Mouse (Mus musculus) telencephalon, adult 2 months (tissue): ENCODE measurements around the gene Zbtb20.

Experiments used
- DNase-seq: peaks from one replicate; pipeline ENCODE4 v3.0.0-alpha.2; 2011; ENCODE audit warnings: low read depth, low spot score

The Zbtb20 gene

DNA sequence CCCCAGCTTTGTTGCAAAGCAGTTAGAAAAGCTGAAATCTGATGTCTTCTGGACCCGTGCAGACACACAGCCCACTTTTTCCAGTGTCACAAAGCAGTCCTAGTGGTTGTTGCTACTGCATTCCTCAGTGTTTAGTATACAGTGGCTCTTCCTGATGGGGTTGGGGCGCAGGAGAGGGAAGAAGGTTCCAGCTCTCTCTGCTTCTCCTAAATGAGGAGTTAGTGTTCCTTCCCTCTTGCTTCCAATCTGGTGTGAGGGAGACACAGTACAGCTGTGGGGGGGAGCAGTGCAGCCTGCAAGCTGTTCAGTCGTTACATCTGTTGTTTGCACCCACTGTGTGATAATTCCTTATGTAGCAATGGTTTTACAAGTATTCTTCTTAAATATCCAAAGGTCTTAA is 415.7 kb downstream of the Zbtb20 start:
- DNase-seq = no peak

DNA sequence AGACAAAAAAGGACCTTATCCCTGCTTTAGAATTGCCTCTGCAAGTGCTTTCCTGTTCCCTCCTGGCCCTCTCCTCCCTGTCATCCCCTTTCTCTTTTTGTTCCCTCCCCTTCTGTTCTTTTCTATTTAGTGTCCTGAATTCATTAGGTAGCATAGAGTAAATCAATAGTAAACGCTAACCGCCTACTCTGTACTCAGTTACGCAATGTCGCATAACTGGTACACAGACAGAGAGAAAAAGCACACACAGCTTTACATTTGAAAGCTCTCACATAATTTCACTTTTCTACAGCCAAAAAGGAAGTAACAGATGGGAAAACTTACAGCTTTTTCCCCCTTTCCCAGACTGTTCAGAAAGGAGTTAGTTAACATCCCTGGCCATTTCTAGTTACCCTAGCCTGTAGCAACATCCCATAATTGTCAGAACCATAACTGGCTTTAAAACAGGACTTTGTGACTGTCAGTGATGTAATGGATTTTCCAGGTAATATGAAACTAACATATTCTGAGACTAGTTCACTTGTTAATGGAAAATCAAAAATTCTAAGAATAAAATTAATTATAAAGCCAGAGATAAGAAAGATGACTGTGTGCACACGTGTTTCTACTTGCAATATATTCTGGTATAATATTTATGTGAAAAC is 422.4 kb downstream of the Zbtb20 start:
- no peak for DNase-seq

DNA sequence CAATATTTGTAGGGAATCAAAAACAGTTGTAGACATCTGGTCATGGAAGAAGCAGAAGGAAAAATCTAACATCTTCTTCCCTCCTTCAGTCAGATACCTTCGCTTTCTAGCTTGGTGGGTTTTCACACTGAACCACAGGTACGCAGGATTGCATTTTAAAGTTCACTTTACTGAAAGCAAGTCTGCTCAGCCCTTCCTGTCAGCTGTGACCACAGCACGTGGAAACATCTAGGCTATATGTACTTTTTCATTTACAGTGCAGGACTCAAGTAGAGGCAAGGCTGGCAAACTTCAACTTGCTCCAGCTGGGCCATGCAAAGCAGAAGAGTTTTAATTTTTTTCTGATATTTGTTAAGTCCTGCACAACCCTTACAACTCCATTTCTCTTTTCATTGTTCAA is 424.7 kb downstream of the Zbtb20 start:
- DNase-seq = no peak

DNA sequence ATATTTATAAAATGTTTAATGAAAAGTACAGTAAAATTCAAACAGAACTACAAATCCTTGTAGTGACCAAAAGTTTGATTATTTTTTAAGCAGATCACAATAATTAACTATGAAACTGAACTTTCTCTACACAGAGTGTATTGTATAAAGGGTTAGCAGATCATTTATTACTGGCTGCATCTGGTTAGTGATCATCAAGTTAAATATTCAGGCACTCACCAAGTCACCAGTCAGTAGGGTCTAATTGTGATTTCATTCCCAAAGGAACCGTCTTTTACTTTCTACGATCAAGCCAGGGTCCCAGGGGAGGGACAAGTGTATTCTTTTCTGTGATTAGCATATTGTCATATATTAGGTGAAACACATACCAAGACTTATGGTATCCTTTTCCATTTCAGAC is 426.5 kb downstream of the Zbtb20 start:
- DNase-seq = no peak

DNA sequence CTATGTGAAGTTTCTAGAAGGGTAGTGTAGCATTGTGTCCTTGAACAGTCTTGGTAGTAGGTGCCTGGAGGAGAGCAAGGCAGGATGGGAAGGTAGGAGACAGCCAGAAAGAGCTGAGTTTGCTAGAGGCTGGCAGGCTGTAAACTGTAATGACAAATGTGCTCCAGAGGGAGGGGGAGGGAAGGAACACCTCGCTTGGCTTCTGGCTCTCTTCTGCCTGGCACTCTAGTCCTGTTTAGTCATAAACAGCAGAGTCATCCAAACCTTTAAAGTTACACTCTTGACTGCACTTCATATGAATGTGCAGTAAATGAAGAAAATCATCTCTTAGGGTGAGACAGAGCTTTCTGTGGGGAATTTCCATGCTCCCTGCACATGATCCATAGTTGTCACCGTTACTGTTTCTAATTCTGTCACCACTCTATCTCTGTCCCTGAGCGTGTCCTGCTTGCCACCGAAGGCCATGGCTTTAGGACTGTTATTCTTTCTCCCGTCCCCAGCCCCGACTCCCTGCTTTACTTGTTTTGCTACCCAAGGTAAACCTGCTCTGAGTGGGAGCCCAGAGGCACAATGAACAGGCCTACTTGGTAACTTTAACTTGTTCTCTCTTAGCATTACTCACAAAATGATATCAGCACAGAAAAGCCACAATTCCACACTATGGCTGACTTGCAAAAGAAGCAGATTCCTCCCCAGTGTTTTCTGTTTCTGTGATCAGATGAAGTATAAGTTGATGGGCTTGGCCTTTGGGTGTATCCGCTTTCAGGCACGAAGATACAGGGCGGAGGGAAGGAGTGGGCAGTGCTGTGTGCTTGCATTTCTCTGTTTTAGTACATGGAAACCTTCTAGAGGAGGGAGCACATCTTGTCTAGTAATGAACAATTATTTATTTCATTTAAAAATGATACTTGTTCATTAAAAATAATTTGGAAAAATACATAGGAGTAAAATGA is 427.8 kb downstream of the Zbtb20 start:
- DNase-seq = peak; percentile 61

DNA sequence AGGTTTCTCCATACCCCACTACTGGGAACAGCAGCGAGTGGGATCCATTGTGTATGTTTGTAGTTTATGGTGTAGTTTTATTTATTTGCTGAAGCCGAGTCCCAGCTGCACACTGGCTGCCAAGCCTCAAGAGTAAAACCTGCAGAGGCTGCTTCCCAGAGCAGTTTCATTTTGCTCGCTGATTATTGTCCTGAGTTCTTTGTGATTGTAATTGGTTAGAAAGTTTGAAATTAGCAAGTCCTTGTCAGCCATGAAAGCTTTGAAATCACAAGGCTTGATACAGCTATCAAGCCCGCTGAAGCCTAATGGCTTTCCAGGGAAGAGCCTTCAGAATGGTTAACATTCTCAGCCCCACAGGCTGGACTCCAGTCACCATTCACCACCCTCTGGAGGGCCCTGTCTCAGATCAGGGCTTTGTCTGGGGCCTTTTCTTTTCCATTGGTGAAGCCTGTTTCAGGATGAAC is 434.3 kb downstream of the Zbtb20 start:
- no peak for DNase-seq

DNA sequence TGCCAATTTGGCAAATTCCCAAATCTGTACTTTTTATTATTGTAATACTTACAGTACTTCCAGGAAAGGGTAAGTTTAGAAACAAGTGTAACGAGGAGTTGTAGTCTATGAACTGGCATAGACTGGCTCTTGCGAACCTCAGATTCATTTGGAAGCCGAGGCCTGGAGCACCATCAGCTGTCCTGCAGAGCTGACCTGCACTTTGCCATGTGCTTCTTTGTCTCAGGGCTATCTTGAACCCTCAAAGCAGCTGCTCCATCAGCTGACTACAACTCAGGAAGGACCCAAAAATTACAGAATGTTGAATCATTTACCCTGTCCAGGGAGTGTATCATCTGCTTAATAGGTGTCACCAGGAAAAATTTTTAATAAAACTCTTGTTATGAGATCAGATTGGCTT is 448.3 kb downstream of the Zbtb20 start:
- no peak for DNase-seq

DNA sequence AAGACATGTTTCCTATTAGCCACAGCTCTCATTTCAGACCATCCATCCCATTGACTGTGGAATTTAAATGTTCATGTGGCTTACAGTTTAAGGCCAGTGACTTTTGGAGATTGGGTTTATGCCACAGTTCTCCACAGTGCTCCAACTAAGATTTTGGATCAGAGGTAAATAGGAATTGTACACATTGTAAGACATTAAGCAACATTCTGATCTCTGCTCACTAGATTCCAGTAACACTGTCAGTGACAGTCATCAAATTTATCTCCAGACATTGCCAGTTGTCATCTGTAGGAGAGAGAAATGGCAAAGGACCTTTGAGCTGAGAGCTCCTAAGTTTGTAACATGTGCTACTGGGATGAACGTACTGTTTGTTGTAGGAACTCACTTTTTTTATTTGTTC is 452.5 kb downstream of the Zbtb20 start:
- DNase-seq = no peak

DNA sequence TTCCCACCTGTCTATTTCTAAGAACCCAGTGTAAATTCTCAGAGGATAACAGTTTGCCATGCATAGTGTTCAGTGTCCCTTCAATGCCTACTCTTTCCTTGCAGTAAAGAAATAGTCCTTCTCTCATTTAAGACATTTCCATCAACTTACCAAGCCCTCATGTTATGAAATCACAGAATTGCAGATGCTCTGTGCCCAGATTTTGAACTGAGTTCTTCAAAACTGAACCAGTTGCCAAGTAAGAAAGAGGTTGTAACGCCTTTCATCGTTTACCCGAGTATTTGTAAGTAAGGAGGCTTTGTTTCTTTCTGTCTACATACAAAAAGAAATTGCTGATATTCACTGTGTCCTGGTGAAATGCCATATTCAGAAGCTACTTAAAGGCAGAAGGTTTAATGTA is 454.5 kb downstream of the Zbtb20 start:
- DNase-seq = no peak

DNA sequence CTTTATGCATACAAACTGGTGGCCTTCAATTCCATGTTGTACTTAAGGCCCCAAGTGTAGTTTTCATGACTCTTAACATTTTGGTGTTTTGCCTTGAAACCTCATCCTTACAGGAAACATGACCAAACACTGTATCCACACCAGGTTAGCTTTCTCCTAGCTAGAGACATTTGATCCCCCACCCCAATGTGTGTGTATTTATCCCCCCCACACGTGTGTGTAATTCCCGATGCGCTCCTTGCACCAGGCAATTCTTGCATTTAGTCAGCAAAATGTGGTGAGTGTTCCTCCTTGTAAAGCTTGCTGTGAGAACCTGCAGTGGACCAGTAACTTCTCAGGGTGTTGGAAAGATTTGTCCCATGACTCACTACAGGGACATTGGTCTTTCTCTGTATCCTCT is 455.8 kb downstream of the Zbtb20 start:
- DNase-seq = no peak

DNA sequence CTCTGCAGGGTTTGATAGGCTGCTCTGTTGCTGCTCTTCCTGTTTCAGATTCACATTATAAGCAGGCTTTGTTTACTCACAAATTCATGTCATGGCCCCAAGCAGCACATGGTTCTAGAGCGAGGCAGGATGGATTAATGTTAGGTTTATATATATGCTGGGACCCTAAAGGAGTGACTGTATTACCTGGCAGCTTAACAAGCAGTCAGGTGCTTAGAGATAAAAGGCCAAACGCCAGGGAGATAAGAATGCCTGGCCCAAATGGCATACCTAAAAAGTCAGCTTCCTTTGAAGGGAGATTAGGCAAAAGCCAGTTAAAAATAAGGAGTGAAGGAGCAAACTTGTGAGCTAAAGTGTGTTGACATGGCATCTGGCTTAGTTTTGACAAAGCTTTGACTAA is 457.1 kb downstream of the Zbtb20 start:
- DNase-seq = no peak

DNA sequence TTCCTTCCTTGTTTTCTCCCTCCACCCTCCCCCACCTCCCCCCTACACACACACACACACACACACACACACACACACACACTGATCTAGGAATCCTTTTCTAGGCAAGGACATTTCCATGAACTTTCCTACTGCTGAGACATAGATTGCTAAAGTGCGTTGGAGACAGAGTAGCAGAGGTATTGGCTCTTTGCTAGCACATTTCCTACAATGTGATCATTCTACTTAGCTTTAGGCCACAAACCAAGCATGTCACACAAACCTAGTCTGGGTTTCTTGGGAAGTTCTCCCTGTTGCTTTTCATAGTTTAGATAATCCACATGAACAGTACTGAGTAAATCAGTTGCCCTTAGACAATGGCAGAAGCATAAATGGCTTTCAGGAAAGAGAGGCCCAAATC is 457.6 kb downstream of the Zbtb20 start:
- no peak for DNase-seq

DNA sequence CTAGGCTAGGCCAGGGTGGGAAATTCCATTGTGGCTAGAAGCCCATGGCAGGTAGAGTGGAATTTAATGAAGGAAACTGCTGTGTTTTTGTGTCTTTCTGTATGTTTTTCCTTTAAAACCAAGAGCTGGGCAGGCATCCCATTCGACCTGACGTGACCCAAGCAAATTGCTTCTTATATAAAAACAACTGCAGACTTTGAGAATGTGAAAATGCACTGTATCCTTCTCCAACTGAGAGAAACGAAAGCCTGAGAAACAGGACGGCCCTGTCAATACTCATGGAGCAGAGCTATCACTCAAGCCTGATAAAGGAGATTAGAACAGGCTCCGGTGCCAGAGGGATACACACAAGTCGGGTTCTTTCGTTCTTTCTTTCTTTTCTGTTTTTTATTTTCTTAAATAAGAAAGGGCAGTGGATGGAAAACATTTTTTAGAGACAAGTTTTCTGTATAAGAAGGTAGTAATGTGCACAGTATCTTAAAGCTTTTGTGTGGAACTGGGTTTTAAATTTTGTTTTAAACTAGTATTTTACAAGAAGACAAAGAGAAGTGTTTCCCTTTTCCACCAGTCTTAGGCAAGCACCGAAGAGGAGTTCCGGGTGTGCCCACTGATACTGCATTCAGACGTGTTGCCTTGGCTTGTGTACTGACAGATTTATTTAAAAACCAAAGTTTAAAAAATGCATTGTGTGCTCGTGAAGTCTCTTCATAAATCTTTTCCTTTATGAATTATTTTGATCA is 458.9 kb downstream of the Zbtb20 start:
- DNase-seq = no peak

DNA sequence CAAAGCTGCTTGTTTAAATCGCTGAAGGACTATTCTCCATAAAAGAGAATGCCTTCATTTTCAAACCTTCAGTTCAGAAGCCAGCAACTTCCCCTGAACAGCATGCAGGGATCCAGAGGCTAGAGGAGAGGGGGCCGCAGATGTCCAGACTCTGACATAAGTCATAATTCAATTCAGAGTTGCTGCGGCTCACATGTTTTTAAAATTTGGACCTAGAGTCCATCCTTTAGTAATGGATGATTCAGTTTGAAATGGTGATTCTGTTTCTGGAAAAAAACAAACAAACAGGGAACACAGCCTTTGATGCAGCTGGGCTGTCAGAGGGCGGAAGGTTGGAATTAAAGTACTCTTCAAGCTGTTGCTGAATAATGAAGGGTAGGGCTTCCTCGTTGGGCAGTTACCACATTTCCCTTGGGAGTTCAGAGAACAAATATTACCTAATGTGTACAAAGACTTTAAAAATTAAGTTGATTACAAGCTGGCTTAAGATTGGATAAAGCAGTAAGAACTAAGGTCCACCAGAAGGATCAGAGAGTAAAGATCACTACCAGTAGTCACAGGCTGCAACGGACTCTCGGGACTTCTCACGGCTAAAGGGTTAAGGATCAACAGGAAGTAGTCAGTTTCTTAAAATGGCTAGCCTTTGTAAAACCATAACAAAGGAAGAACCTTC is 459.6 kb downstream of the Zbtb20 start:
- no peak for DNase-seq

DNA sequence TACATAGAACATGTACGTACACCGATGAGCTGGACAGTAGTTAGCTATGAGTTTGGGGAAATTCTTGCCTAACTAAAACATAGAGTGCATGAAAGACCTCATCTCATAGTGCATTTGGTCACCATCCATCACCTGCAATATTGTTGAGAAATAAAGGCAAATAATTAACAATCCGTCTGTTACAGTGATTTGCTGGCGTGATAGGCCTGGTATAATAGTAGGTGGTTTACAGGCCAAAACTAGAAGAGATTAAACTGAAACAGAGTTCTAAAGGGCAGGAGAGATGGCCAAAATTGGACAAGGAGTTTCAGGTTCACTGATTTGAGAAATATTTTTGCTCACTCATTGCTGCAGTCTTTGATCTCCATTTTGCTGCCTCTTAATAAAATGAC is 460.1 kb downstream of the Zbtb20 start:
- no peak for DNase-seq

DNA sequence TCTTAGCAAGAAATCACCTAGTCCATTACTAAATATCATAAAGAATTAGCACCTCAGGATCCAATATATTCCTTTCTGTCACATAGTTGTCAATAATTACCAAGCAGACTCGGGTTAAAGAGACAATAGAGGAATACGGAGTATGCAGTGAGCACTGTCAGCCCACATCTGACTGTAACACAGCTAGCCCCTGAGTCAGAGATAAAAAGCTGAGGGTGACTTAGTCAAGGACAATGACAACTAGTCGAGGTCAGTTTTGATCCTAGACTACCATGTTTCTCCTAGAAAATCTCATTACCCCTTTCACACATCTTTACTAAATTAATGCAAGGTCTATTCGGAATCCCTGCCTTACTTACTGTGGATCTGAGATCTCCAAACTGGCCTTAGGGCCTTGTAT is 465.0 kb downstream of the Zbtb20 start:
- no peak for DNase-seq

DNA sequence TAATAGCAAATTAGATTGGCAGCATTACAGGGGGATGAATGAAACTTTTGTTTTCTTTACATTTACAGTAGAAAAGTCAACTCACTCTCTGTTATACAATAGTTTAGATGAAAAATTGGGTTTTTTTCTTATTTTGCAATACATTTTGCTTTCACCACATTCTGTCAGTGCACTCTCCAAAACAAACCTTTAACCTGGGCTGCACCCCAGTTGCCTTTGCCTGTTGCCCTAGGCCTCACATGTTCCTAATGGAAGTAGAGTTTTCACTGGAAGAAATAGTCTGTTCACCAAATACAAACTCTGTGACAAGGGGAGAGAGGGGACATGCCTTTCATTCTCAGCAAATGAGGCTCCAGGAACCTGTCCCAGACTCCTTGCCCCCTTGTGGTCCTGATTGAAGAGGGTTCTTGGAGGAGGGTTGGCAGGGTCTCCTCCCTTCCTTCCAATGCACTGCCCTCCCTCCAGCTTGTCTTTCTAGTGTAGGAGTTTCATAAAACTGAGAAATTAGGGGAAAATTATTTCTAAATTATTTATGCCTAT is 466.3 kb downstream of the Zbtb20 start:
- DNase-seq = no peak

DNA sequence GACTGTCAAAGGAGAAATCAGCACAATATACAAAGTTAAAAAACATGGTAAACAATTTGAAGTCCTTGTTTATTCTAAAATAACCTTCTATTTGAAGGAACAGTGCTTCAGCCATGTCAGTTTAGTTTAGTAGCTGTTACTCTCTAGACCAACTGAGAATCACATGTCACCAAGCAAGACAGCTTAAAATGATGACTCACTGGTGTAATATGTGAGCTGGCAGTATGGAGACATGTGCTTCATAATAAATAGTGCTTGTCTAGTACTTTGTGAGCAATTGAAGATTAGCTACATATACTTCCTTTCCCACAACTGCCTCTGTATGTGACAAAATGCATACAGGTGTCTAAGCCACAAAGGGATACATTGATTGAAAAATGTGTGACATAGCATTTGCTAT is 470.4 kb downstream of the Zbtb20 start:
- no peak for DNase-seq

DNA sequence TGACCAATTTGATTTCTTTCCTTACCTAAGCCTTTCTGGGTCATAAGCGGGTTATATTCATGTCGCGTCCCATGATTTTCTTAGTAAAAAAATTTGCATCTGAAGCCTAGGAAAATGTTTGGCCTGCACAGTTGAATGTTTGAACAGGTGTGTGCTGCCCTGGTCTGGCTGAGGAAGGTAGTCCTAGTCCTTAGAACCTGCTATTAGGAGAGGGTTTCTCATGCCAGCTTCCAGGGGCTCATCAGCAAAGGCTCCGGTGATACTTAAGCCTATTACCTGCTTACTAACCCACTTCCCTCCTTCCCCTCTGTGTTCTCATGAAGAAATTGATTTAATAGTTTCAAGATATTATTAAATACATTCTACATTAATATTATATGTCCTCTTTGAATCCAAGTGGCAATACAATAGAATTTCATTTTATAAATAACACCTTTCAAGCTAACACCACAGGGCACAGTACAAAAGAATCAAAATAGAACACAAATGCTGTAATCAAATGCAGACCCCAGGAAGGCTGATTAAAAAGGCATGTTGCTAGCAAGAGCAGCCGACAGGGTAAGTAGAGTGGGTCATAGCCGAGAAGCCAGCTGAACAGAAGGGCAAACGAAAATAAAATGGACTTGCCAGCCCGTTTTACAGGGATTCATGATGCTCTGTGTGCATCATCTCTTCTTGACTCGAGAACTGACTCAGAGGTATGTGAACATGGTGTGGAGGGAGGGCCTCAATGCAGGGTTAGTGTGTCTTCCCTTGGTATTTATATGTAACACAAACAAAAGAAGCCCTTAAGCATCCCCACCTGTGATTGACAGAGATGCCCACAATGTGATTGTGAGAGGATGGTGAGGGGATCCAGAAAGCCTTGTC is 480.3 kb downstream of the Zbtb20 start:
- no peak for DNase-seq

DNA sequence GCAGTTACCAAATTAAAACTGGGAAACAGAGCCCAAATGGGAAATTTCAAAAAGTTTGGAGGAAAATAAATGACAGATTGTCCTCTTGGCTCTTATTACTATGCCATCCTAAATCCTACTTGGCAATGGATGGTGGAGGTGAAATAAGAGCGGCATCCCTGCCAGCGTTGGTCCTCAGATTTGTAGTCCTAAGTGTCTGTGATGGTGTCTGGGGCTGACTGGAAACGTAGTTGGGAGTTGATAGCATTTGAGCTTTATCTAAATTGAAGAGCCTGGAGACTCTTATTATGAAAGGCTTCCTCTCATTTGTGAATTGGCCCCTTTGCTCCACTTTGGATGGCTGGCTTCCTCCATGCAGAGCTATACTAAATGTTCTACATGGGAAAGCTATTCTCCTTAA is 483.9 kb downstream of the Zbtb20 start:
- DNase-seq = no peak

DNA sequence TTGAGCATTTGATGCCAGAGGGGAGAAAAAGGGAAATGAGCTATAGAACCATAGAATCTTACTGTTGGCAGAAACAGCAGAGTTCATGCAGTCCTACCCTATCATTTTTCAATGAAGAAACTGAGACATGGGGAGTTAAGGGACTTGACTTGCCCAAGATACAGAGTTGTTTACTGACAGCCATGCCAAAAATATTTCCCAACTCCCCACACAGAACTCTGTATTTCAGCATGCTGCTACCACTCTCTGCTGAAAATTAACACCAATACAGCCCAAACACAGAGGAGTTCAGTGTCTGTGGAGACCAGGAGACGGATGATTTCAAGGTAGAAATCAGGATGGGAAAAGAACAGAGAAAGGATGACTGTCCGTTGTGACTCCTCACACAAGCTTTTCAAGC is 484.4 kb downstream of the Zbtb20 start:
- DNase-seq = no peak
